Mouse (Mus musculus): ENCODE measurements around the gene Tmem110. TPM values are rescaled to one million over a fixed set of nuclear protein-coding genes. Genes with fewer than 3 reads are reported as not detected.

The Tmem110 gene
- polyA plus RNA-seq (2012; ENCODE audit: low replicate concordance): 20.2 and 46.9 TPM in 2 replicates

GRCm38 (mm10) chr14:30825476-30826131, at the start of gene Tmem110:
Gene Tmem110, plus strand, starts transcription at chr14:30825590.

GRCm38 (mm10) chr14:30878958-30879571, 53.7 kb downstream of the Tmem110 start, which contains the start of gene Mustn1:
Gene Mustn1, plus strand, starts transcription at chr14:30879200.

GRCm38 (mm10) chr14:30886204-30886603, 60.8 kb downstream of the Tmem110 start, which contains the start of gene Itih4:
Gene Itih4, plus strand, starts transcription at chr14:30886476.

GRCm38 (mm10) chr14:30923375-30924105, 98.2 kb downstream of the Tmem110 start, which contains the start of gene Itih3:
Gene Itih3, minus strand, starts transcription at chr14:30923760.

Other genes starting within 250 kb of the Tmem110 start
- 101 and 268 TPM in 2 replicates for gene Prkcd, start 199.4 kb upstream of the Tmem110 start, polyA plus RNA-seq (2012; ENCODE audit: low replicate concordance)
- 1.4 and 6.8 TPM in 2 replicates for gene Rft1, start 171.2 kb upstream of the Tmem110 start, polyA plus RNA-seq (2012; ENCODE audit: low replicate concordance)
- gene Sfmbt1, start 110.7 kb upstream of the Tmem110 start, polyA plus RNA-seq (2012; ENCODE audit: low replicate concordance): 1.2 and 1.9 TPM in 2 replicates
- gene Mustn1, start 53.6 kb downstream of the Tmem110 start, polyA plus RNA-seq (2012; ENCODE audit: low replicate concordance): 0.75 TPM in 1 of 2 replicates, not detected in the other
- not detected in 2 replicates for gene Itih4, start 60.9 kb downstream of the Tmem110 start, polyA plus RNA-seq (2012; ENCODE audit: low replicate concordance)
- 0.05 TPM in 1 of 2 replicates, not detected in the other for gene Itih3, start 98.2 kb downstream of the Tmem110 start, polyA plus RNA-seq (2012; ENCODE audit: low replicate concordance)
- gene Itih1, start 117.7 kb downstream of the Tmem110 start, polyA plus RNA-seq (2012; ENCODE audit: low replicate concordance): not detected in 2 replicates
- 2.8 and 2.9 TPM in 2 replicates for gene Nek4, start 125.8 kb downstream of the Tmem110 start, polyA plus RNA-seq (2012; ENCODE audit: low replicate concordance)
- gene Glt8d1, start 175.8 kb downstream of the Tmem110 start, polyA plus RNA-seq (2012; ENCODE audit: low replicate concordance): 4.2 and 10.3 TPM in 2 replicates
- 19.4 and 26.5 TPM in 2 replicates for gene Spcs1, start 176.1 kb downstream of the Tmem110 start, polyA plus RNA-seq (2012; ENCODE audit: low replicate concordance)
- 11.4 and 16.3 TPM in 2 replicates for gene Pbrm1, start 193.5 kb downstream of the Tmem110 start, polyA plus RNA-seq (2012; ENCODE audit: low replicate concordance)
- 3.6 and 13.9 TPM in 2 replicates for gene Gnl3, start 193.6 kb downstream of the Tmem110 start, polyA plus RNA-seq (2012; ENCODE audit: low replicate concordance)

Measured in hematopoietic multipotent progenitor cell, adult 10-12 weeks (in vitro differentiated cells).